Mouse (Mus musculus): ENCODE data around the gene Parp1.
"Not testable (repeated sequence)": the region's sequence is repeated elsewhere in the genome, so short reads cannot be mapped to it uniquely, and the experiment has no call there.

Gene Parp1

GRCm38 (mm10) chr1:180637796-180638195 is 69.1 kb downstream of the Parp1 start:
- not testable (repeated sequence) for DNase-seq (ENCODE audit: low spot score in 2 of 2)

GRCm38 (mm10) chr1:180639416-180640401 is 71.0 kb downstream of the Parp1 start:
- no peak for DNase-seq (ENCODE audit: low spot score in 2 of 2)

GRCm38 (mm10) chr1:180640605-180641125 is 71.9 kb downstream of the Parp1 start:
- peak; percentile 7 for DNase-seq (ENCODE audit: low spot score in 2 of 2)

GRCm38 (mm10) chr1:180641137-180641517 is 72.4 kb downstream of the Parp1 start, which contains the start of gene Lin9:
Gene Lin9, plus strand, starts transcription at chr1:180641150.
- DNase-seq (ENCODE audit: low spot score in 2 of 2): peak; percentile 79 to 85

GRCm38 (mm10) chr1:180641518-180642227 is 72.9 kb downstream of the Parp1 start:
- no peak for DNase-seq (ENCODE audit: low spot score in 2 of 2)

- DNase-seq (ENCODE audit: low spot score in 2 of 2): no peak
Observed at GRCm38 (mm10) chr1:180642228-180642564, 73.5 kb downstream of the Parp1 start.
